Mouse (Mus musculus) forebrain, embryonic 16.5 days (tissue): ENCODE measurements at regions not wholly inside any gene's neighbourhood (a gene's known extent, or its start where the extent isn't known, plus 50 kb on each side); places are given as distances from the start of the nearest gene placed in this dataset.

Experiments
- ATAC-seq: fragments of 200-750 bp; cut with Nextera tagmentation; 2 replicates; pipeline ENCODE4 v1.8.0; 2017; ENCODE audit warnings: mild to moderate bottlenecking, moderate library complexity
- H3K27ac ChIP-seq: fragments of 300-500 bp; sonication (generic); 2 replicates; pipeline ENCODE4 v1.5.1; 2014; ENCODE audit warnings: low read length, control low read depth
- H3K27me3 ChIP-seq: fragments of 300-500 bp; sonication (generic); replicated peaks from 2 replicates; pipeline ENCODE4 v1.6.1; 2014; ENCODE audit warnings: low read length; ENCODE audit not compliant: control insufficient read depth, insufficient read depth
- H3K36me3 ChIP-seq: fragments of 300-500 bp; sonication (generic); 2 replicates; pipeline ENCODE4 v1.6.1; 2014; ENCODE audit not compliant: control insufficient read depth, insufficient read depth
- H3K4me1 ChIP-seq: fragments of 300-500 bp; sonication (generic); replicated peaks from 2 replicates; pipeline ENCODE4 v1.6.1; 2014; ENCODE audit warnings: low read length; ENCODE audit not compliant: control insufficient read depth, insufficient read depth
- H3K4me2 ChIP-seq: fragments of 300-500 bp; sonication (generic); 2 replicates; pipeline ENCODE4 v1.6.1; 2014; ENCODE audit warnings: mild to moderate bottlenecking, low read length, control low read depth
- H3K4me3 ChIP-seq: fragments of 300-500 bp; sonication (generic); replicated peaks from 2 replicates; pipeline ENCODE4 v1.5.1; 2014; ENCODE audit warnings: mild to moderate bottlenecking, low read length, control low read depth
- H3K9ac ChIP-seq: fragments of 300-500 bp; sonication (generic); replicated peaks from 2 replicates; pipeline ENCODE4 v1.6.1; 2014; ENCODE audit warnings: low read depth, low read length, control low read depth
- H3K9me3 ChIP-seq: fragments of 300-500 bp; sonication (generic); 2 replicates; pipeline ENCODE4 v1.6.1; 2016; ENCODE audit warnings: low read length; ENCODE audit not compliant: control insufficient read depth
- WGBS: fragments of 180-500 bp; shearing (Covaris S2); extraction: QIAGEN DNeasy Blood & Tissue Kit; methylation state at CpG from one replicate; pipeline ENCODE4 v1.1.7; 2014; 5-methylcytosine and 5-hydroxymethylcytosine counted together

DNA sequence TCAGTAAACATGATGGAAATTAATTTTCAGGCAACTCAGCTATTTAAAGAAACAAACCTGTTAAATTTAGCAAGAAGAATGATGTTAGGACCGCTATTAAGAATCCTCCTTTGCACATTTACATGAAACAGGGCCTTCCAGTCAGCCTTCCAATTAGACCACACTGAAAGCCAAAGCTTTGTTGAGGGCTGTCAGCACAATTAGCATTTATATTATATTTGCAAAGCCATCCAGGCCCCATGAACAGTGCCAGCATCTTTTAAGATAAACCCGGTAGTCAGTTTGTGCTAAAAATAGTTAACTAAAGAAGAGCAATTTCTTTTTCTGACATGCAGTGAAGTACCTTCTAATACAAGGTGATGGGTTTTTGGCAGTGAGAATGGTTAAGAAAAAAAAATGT lies 495.1 kb downstream of the Kcna4 start:
- ATAC-seq, result peak; percentile 75
- 11% methylated on average over 2 of the region's 2 CpGs for WGBS
- no peaks in the 10 kb centered on the region for H3K36me3 ChIP-seq

DNA sequence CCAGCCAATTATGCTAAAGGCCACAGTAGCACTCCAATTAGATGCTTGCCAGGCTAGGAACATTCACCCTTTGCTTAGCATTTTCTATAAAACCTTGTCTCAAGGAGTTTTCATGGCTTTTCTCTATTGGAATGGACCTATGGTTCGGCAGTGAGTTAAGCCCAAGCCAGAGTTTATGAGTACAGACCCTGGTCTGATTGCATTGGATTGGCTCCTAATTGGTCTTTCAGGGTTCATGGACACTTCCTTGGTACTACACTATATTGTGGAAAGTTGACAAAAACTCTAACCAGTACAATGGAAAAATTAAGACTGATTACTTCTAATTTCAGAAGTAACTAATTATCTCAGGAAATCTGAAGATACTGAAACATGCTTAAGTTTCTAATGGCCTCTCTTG lies 506.5 kb downstream of the Kcna4 start:
- no peaks in the 10 kb centered on the region for H3K4me1 ChIP-seq
- no peak overlapping the region for H3K4me2 ChIP-seq
- WGBS, result 50% methylated on average over 1 of the region's 1 CpGs
- H3K4me3 ChIP-seq, result no peak overlapping the region
- no peak overlapping the region for H3K27ac ChIP-seq
- no peak for ATAC-seq
- H3K9ac ChIP-seq, result no peak overlapping the region
- no peaks in the 10 kb centered on the region for H3K36me3 ChIP-seq
- no peaks in the 10 kb centered on the region for H3K9me3 ChIP-seq
- no peaks in the 10 kb centered on the region for H3K27me3 ChIP-seq

More for the DNA sequence above, 495.1 kb downstream of the Kcna4 start:
- H3K27ac ChIP-seq, result no peak overlapping the region
- H3K27me3 ChIP-seq, result no peaks in the 10 kb centered on the region
- H3K4me2 ChIP-seq, result no peak overlapping the region
- H3K9ac ChIP-seq, result no peak overlapping the region
- peaks cover 3% of the 10 kb centered on the region; the same call in 1 of the 2 replicates for H3K4me1 ChIP-seq
- H3K9me3 ChIP-seq, result no peaks in the 10 kb centered on the region
- H3K4me3 ChIP-seq, result no peak overlapping the region

GRCm38 (mm10) chr2:107813206-107813605 lies 522.8 kb downstream of the Kcna4 start:
- no peaks in the 10 kb centered on the region for H3K4me1 ChIP-seq
- H3K27ac ChIP-seq, result peak overlapping the region; percentile 37; the same call in 1 of the 2 replicates
- no peak overlapping the region for H3K4me2 ChIP-seq
- ATAC-seq, result no peak
- no peaks in the 10 kb centered on the region for H3K27me3 ChIP-seq
- H3K9me3 ChIP-seq, result no peaks in the 10 kb centered on the region
- WGBS, result 12% methylated on average over 3 of the region's 3 CpGs
- H3K36me3 ChIP-seq, result no peaks in the 10 kb centered on the region
- no peak overlapping the region for H3K4me3 ChIP-seq
- no peak overlapping the region for H3K9ac ChIP-seq

DNA sequence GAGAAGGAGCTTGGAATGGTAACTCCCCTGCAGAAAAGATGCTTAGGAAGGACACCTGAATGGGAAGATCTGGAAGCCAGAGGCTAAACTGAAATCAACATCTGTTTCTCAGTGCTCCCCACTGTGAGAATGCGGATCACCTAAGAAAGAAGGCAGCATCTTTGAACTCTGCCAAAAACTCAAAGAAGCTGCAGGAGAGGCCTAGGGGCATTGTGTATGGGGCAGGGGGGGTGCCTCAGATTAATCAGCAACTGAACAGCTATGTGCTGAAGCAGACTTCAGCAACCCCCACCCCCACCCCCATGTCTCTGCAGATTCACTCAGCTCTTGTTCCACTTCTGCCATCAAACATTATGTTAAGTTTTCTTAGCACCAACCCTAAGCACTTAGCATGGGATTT lies 523.6 kb downstream of the Kcna4 start:
- 11% methylated on average over 1 of the region's 1 CpGs for WGBS
- H3K4me2 ChIP-seq, result no peak overlapping the region

More for the DNA sequence above, 523.6 kb downstream of the Kcna4 start:
- H3K27me3 ChIP-seq, result no peaks in the 10 kb centered on the region
- no peaks in the 10 kb centered on the region for H3K9me3 ChIP-seq
- H3K9ac ChIP-seq, result no peak overlapping the region
- H3K36me3 ChIP-seq, result no peaks in the 10 kb centered on the region
- no peak for ATAC-seq
- H3K4me3 ChIP-seq, result no peak overlapping the region
- H3K4me1 ChIP-seq, result no peaks in the 10 kb centered on the region
- H3K27ac ChIP-seq, result no peak overlapping the region
